Mouse (Mus musculus) 3T3-L1 (cell line): ENCODE measurements around the gene Cul3.
A peak's percentile ranks its signal among the peaks of the same experiment; 100 is the strongest.
"Not testable (repeated sequence)": the region's sequence is repeated elsewhere in the genome, so short reads cannot be mapped to it uniquely, and the experiment has no call there.

Experiments used
- DNase-seq: peaks from one replicate; pipeline ENCODE4 v3.0.0-alpha.2; 2015; ENCODE audit warnings: low read depth, low spot score

Cul3 gene

GRCm38 (mm10) chr1:80340436-80341376, at the start of gene Cul3:
Gene Cul3, minus strand, starts transcription at chr1:80340480.
- DNase-seq, result peak; percentile 98

GRCm38 (mm10) chr1:80389518-80389917, 49.2 kb upstream of the Cul3 start:
- no peak for DNase-seq

DNA sequence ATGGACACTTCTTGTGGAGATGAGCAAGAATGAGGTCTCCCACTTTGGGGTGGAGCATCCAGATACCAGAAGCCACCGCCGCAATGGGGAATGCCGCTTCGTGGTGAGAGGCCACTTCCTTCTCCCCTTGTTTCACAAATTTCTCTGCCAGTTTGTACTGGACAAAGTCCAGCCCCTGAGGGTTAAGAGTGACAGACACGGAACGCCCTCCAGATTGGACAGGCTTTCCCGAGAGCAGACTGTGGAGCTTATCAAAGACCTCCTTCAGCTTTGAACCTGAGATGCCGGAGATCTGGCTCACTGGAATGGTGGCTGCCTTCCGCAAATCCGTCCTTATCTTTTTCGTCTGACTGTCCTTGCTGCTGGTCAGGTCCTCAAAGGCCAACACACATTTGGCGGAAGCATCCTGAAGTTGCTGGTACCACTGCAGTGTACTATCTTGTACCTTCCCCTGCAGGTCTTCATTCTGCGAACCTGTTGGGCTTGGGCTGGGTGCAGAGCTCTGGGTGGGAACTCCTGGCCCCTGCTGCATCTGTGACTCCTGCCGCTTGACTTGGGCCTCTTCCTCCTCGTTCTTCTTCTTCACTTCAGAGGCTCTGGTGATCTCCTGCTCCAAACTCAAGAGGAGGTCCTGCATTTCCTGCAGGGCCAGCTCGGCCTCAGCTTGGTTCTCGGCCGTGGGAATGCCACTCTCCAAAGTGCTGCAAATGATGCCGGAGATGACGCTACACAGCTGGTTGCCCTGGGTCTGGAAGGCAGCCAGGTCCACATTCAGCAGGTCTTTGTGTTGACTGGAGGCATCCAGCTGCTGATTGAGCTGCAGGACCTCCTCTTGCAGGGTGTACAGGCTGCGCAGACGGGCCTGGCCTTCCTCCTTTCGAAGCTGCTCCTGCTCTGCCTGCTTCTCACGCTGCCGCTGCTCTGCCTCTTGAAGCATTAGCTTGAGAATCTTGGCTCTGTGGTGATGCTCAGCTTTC, 43.6 kb upstream of the Cul3 start:
- no peak for DNase-seq

GRCm38 (mm10) chr1:80382928-80383327, 42.6 kb upstream of the Cul3 start:
- no peak for DNase-seq

DNA sequence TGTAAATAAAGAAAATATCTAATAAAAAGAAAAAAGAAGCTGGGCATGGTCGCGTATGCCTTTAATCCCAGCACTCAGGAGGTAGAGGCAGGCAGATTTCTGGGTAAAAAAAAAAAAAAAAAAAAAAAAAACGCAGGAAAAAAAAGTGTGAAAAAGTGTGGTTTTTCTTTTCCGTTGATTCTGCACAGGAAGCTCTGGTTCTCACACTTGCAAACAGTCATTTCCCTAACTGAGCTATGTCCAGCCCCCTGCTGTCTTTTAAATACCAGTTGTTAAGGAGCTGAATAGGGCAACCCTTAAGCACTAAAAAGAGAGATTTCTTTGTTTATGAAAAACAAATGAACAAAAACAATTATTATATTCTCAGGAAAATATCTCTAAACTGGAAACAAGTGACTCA, 41.0 kb upstream of the Cul3 start:
- no peak for DNase-seq

DNA sequence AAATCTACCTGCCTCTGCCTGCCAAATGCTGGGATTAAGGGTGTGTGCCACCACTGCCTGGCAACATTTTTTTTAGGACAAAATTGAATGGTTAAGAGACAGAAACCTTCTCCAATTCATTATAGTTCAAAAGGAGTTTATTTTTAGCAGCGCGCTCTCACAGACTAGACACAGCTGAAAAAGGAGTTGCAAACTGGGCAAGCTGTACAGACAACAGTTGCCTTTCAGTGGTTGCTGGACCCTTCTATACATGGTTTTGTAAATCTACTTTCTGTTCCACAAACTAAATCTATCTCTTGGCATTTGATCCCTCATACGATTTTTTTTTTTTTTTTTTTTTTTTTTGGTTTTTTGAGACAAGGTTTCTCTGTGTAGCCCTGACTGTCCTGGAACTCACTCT, 31.7 kb upstream of the Cul3 start:
- DNase-seq, result no peak

DNA sequence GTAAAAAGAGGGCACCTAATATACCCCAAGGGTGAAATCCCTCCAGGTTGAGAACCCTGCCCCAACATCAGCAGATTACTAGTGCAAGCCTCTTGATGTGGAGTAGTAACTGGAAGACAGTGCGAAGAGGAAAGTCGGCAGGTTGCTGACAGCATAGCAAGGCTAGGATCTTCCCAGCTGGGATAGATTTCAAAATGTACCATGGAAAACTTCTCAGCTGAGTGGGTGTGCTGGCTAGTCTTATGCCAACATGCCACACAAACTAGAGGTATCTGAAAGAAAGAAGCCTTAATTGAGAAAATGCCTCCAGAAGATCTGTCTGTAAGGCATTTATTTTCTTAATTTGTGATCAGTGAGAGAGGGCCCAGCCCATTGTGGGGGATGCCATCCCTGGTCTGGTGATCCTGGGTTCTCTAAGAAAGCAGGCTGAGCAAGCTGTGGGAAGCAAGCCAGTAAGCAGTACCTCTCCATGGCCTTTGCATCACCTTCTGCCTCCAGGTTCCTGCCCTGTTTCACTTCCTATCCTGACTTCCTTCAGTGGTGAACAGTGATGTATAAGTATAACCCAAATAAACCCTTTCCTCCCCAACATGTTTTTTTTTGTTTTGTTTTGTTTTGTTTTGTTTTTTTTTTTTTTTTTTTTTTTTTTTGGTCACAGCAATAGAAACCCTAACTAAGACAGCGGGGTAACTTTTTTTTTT, 31.1 kb upstream of the Cul3 start:
- DNase-seq, result no peak

DNA sequence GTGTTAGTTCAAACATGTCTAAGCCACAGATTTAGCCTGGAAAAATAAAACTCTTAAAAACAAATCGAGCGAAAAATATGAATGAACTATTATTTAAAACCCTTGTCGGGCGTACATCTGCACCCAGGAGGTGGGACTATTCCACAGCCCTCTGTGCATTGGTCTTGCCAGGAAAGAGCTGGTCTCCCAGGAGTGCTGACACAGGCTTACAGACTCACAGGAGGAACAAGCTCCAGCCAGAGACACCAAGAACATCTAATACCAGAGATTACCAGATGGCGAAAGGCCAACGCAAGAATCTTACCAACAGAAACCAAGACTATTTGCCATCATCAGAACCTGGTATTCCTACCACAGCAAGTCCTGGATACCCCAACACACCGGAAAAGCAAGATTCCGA, 23.2 kb upstream of the Cul3 start:
- DNase-seq, result no peak

DNA sequence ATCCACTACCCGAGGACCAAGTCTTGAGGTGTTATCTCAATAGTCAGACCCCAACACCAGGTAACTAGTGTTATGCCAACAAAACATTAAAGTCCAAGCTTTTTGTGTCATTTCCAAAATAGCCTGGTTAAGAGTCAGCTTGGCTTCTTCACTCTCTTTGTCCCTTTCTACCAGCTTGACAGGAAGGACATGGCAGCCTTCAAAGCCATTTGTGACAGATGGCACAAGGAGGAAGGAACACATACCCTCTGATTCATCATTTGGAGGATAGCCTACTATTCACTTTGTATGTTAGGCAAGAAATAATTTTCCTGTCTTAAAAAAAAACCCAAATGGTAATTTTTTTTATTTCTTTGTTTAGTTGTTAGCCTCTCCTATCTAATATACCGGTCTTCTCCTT, 22.7 kb upstream of the Cul3 start:
- DNase-seq, result no peak

GRCm38 (mm10) chr1:80362400-80362799, 22.1 kb upstream of the Cul3 start:
- no peak for DNase-seq

DNA sequence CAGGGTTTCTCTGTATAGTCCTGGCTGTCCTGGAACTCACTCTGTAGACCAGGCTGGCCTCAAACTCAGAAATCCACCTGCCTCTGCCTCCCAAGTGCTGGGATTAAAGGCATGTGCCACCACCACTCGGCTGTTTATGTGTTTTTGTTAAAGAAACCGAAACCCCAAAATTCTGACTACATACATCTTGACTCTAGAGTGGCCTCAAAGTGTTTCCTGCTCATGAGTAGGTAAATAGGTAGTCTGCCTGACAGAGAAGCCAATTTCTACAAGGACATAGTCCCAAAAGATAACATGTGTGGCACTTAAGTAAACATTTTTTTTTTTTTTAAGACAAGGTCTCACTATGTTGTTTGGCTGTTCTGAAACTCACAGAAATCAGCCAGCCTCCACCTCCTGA, 21.5 kb upstream of the Cul3 start:
- DNase-seq, result not testable (repeated sequence)

GRCm38 (mm10) chr1:80360038-80360608, 19.8 kb upstream of the Cul3 start:
- no peak for DNase-seq

- DNase-seq, result peak; percentile 57
These were observed 232 bp downstream of the Cul3 start for GRCm38 (mm10) chr1:80340061-80340435.

DNA sequence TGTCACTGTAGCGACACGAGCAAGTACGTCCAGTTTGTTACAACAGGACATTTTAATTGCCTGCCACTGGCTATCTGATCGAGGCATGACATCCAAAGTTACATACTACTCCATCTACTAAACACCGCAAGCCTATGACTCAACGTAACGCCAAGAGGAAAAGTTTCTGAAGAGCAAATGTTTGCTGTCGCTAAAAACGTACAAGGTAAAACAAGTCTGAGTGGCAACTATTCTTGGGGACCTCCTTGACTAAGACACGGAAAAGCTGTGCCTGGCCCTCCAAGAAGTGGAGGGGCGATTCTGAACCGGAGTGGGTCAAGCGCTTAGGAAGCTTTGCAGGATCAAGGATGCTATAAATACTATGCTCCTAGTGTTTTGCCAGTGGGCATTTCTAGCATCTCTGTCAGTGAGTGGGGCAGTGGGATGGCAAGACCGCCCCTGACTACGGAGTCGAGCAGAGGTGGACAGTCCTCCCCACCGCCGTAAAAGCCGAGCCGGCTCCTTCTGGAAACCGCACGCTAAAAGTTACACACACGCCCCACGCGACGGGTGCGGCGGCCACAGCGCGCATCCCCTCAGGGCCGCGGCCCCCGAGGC, 757 bp downstream of the Cul3 start:
- DNase-seq, result peak; percentile 56

DNA sequence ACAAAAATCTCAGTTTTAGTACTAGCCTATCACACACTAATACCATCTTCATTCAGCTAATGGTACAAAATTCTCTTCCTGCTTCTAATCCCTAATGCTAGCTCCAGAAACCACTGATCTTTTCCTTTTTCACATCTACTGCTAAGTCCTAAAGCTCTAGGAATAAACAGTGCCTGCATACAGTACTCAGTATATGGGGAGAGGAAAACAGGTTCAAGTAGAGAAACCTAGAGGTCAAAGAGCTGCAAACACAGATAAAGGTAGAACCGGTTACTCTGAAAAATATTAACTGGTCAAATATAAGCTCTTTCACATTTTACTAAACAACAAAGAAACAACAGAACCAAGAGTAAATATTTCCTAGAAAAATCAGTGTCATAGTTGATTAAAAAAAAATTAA, 1.9 kb downstream of the Cul3 start:
- no peak for DNase-seq

- DNase-seq, result no peak
These were observed 4.4 kb downstream of the Cul3 start for GRCm38 (mm10) chr1:80335726-80336368.

GRCm38 (mm10) chr1:80335118-80335517, 5.2 kb downstream of the Cul3 start:
- DNase-seq, result no peak

DNA sequence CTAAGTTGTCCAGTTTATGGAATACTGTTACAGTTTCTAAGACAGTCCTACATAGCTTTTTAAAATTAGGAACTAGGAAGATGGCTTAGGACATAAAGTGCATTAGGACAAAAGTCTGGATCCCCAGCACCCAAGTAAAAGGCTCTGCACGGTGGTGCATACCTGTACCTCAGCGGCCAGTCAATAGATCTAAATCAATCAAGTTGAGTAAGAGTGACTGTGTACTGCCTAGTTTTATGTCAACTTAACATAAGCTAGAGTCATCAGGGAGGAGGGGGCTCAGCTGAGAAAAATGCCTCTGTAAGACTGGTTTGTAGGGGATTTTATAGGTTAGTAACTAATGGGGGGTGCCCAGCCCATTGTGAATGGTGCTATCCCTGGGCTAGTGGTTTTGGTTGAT, 9.3 kb downstream of the Cul3 start:
- DNase-seq, result no peak

DNA sequence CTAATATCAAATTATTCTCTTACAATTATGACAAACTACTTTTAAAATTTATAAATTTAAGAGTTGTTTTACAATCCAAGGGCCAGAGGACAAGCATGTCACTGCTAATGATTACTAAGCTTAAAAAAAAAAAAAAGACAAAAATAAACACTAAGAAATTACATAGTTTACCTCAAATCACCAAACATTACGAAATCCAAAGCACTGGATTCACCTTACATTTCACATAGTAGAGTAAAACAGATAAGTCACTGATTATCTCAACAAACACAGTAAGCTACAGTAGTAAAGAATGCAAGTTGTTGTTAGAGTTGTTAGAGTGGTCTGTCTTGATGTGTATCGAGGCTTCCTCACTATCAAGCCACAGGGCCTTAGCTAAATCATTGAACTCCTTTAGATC, 14.5 kb downstream of the Cul3 start:
- DNase-seq, result no peak

- no peak for DNase-seq
These were observed 15.9 kb downstream of the Cul3 start for GRCm38 (mm10) chr1:80324370-80324769.
